Mouse (Mus musculus) CH12.LX (cell line): ENCODE data around the gene Olfr220. TPM values are rescaled to one million over a fixed set of nuclear protein-coding genes. Genes with fewer than 3 reads are reported as not detected.

Experiments
- DNase-seq: peaks from one replicate; pipeline ENCODE4 v3.0.0-alpha.2; 2013; ENCODE audit errors: extremely low read depth
- H3K27ac ChIP-seq: 2 replicates; pipeline ENCODE4 v1.5.1; 2012; ENCODE audit warnings: low read depth, mild to moderate bottlenecking, control low read depth, moderate library complexity; ENCODE audit not compliant: insufficient read depth
- H3K27me3 ChIP-seq: replicated peaks from 2 replicates; pipeline ENCODE3; 2012; ENCODE audit warnings: inconsistent platforms
- H3K36me3 ChIP-seq, 2 experiments: replicated peaks in 1 of 2; 2 replicates each; pipeline versions ENCODE3 to v1.6.1; 2012; ENCODE audit warnings: inconsistent platforms in 1 of 2, low read length in 1 of 2, mild to moderate bottlenecking in 1 of 2, mixed read lengths in 1 of 2, moderate library complexity in 1 of 2; ENCODE audit not compliant: control insufficient read depth in 1 of 2, insufficient read depth in 1 of 2
- H3K4me1 ChIP-seq, 2 experiments: 2 replicates each; pipeline ENCODE4 v1.6.1; 2012; ENCODE audit warnings: inconsistent platforms in 1 of 2, moderate library complexity in 1 of 2; ENCODE audit not compliant: insufficient read depth in 2 of 2, control insufficient read depth in 1 of 2
- H3K4me2 ChIP-seq: 2 replicates; pipeline ENCODE4 v1.6.1; 2012; ENCODE audit warnings: low read depth, mild to moderate bottlenecking, control low read depth; ENCODE audit not compliant: poor library complexity, insufficient read depth, severe bottlenecking
- H3K4me3 ChIP-seq, 3 experiments: fragments of 150-350 bp in 1 of 3; sonication (generic) in 1 of 3; replicated peaks in 1 of 3; 2 replicates each; pipeline versions ENCODE3 to v1.5.1; 2011 to 2012; ENCODE audit warnings: low read depth in 2 of 3, low read length in 2 of 3, mild to moderate bottlenecking in 2 of 3, moderate library complexity in 2 of 3, control low read depth in 1 of 3, improper control_type of control experiment in 1 of 3, inconsistent platforms in 1 of 3, mixed read lengths in 1 of 3; ENCODE audit not compliant: poor library complexity in 1 of 3
- H3K79me2 ChIP-seq: replicated peaks from 2 replicates; pipeline ENCODE4 v1.6.1; 2012; ENCODE audit warnings: mild to moderate bottlenecking, moderate library complexity; ENCODE audit not compliant: control insufficient read depth, poor library complexity, insufficient read depth, severe bottlenecking; ENCODE audit errors: extremely low read depth
- H3K9ac ChIP-seq: 2 replicates; pipeline ENCODE4 v1.6.1; 2012; ENCODE audit warnings: low read depth, mild to moderate bottlenecking, control low read depth, moderate library complexity; ENCODE audit not compliant: insufficient read depth
- H3K9me3 ChIP-seq: replicated peaks from 2 replicates; pipeline ENCODE3; 2012; ENCODE audit warnings: low read length, inconsistent platforms, mixed read lengths
- BHLHE40 ChIP-seq: IDR thresholded peaks from 2 replicates; pipeline ENCODE4 v1.6.1; 2011; ENCODE audit warnings: mild to moderate bottlenecking, low read depth, low read length, improper control_type of control experiment
- CHD2 ChIP-seq: IDR thresholded peaks from 2 replicates; pipeline ENCODE4 v1.6.1; 2011; ENCODE audit warnings: low read length, improper control_type of control experiment
- CTCF ChIP-seq, 2 experiments: IDR thresholded peaks in 1 of 2; conservative IDR thresholded peaks in 1 of 2; 2 replicates each; pipeline ENCODE4 v1.5.1; 2011 to 2012; ENCODE audit warnings: low read depth in 2 of 2, low read length in 2 of 2, improper control_type of control experiment in 1 of 2, inconsistent platforms in 1 of 2, mild to moderate bottlenecking in 1 of 2, moderate library complexity in 1 of 2
- ELF1 ChIP-seq: IDR thresholded peaks from 2 replicates; pipeline ENCODE4 v1.6.1; 2014; ENCODE audit warnings: low read depth, mild to moderate bottlenecking, inconsistent platforms, low read length, improper control_type of control experiment
- EP300 ChIP-seq: IDR thresholded peaks from 2 replicates; pipeline ENCODE4 v1.6.1; 2011; ENCODE audit warnings: low read length, improper control_type of control experiment
- HCFC1 ChIP-seq: IDR thresholded peaks from 2 replicates; pipeline ENCODE4 v1.6.1; 2012; ENCODE audit warnings: low read depth, mild to moderate bottlenecking, inconsistent platforms, low read length, improper control_type of control experiment
- IRF4 ChIP-seq: IDR thresholded peaks from 2 replicates; pipeline ENCODE4 v1.6.1; 2014; ENCODE audit warnings: low read depth, mild to moderate bottlenecking, inconsistent platforms, low read length, improper control_type of control experiment
- JUN ChIP-seq: IDR thresholded peaks from 2 replicates; pipeline ENCODE4 v1.6.1; 2011; ENCODE audit warnings: low read depth, mild to moderate bottlenecking, low read length, improper control_type of control experiment, moderate library complexity; ENCODE audit not compliant: insufficient read depth
- JUND ChIP-seq: conservative IDR thresholded peaks from 2 replicates; pipeline ENCODE4 v1.6.1; 2011; ENCODE audit warnings: low read depth, low read length, improper control_type of control experiment
- MAZ ChIP-seq: IDR thresholded peaks from 2 replicates; pipeline ENCODE4 v1.6.1; 2012; ENCODE audit warnings: low read depth, mild to moderate bottlenecking, inconsistent platforms, low read length, improper control_type of control experiment, moderate library complexity
- MYC ChIP-seq: IDR thresholded peaks from 2 replicates; pipeline ENCODE4 v1.6.1; 2011; ENCODE audit warnings: low read depth, mild to moderate bottlenecking, improper control_type of control experiment, low read length
- NELFE ChIP-seq: IDR thresholded peaks from 2 replicates; pipeline ENCODE4 v1.6.1; 2011; ENCODE audit warnings: low read depth, low read length, improper control_type of control experiment
- POLR2A ChIP-seq: IDR thresholded peaks from 2 replicates; pipeline ENCODE4 v1.6.1; 2011; ENCODE audit warnings: low read depth, mild to moderate bottlenecking, improper control_type of control experiment, low read length
- POLR2AphosphoS2 ChIP-seq: IDR thresholded peaks from 2 replicates; pipeline ENCODE4 v1.6.1; 2011; ENCODE audit warnings: low read depth, low read length, improper control_type of control experiment
- RCOR1 ChIP-seq: conservative IDR thresholded peaks from 2 replicates; pipeline ENCODE4 v1.6.1; 2012; ENCODE audit warnings: low read depth, mild to moderate bottlenecking, inconsistent platforms, low read length, improper control_type of control experiment
- SMC3 ChIP-seq: IDR thresholded peaks from 2 replicates; pipeline ENCODE4 v1.6.1; 2011; ENCODE audit warnings: low read depth, low read length, improper control_type of control experiment
- TBP ChIP-seq: conservative IDR thresholded peaks from 2 replicates; pipeline ENCODE4 v1.6.1; 2011; ENCODE audit warnings: low read depth, low read length, improper control_type of control experiment
- TCF12 ChIP-seq: IDR thresholded peaks from 2 replicates; pipeline ENCODE4 v1.6.1; 2014; ENCODE audit warnings: low read depth, mild to moderate bottlenecking, inconsistent platforms, low read length, improper control_type of control experiment
- USF2 ChIP-seq: conservative IDR thresholded peaks from 2 replicates; pipeline ENCODE4 v1.6.1; 2011; ENCODE audit warnings: low read depth, low read length, improper control_type of control experiment
- ZNF384 ChIP-seq: IDR thresholded peaks from 2 replicates; pipeline ENCODE4 v1.6.1; 2012; ENCODE audit warnings: low read depth, low read length, improper control_type of control experiment, inconsistent platforms
- dilution Hi-C: fragments of 300-500 bp; cut with MboI; formaldehyde crosslinking; loops from 2 replicates; pipeline ENCODE4 v1.14.3; 2020; ENCODE audit warnings: low sequenced_read_pairs; ENCODE audit not compliant: extremely low pct_unique_long_range_greater_than_20kb, extremely low pct_ligation_motif_present
- in situ Hi-C: fragments of 300-500 bp; cut with MboI; formaldehyde crosslinking; loops from 3 replicates; pipeline ENCODE4 v1.14.3; 2019; ENCODE audit warnings: low sequenced_read_pairs, low pct_ligation_motif_present, low pct_unique_long_range_greater_than_20kb, mixed read lengths
- polyA plus RNA-seq: library from polyadenylated mRNA; unstranded; fragments of >175 nt; gene quantifications from 2 replicates; pipeline ENCODE4 v1.2.1, GENCODE M21; 2012; ENCODE audit warnings: low read depth; ENCODE audit not compliant: insufficient read length
- total RNA-seq, 2 experiments: library from RNA; depleted of rRNA; stranded (reverse); fragments of 300-350 nt in 1 of 2; fragments of >200 nt in 1 of 2; gene quantifications; 2 replicates each; pipeline ENCODE4 v1.2.3; 2012 to 2014

Gene Olfr220
- total and polyA plus RNA-seq, 3 experiments: not detected

GRCm38 (mm10) chr1:174428407-174428806, 13.5 kb upstream of the Olfr220 start:
- dilution Hi-C loops (no loop called here), in situ Hi-C loops (no loop called here)
- Histone ChIP-seq H3K36me3 (no peaks in the 10 kb centered on the region), H3K4me2 (no peak overlapping the region), H3K9me3 (no peaks in the 10 kb centered on the region), H3K27ac (no peak overlapping the region), H3K27me3 (no peaks in the 10 kb centered on the region), H3K4me1 (no peaks in the 10 kb centered on the region), H3K4me3 (no peak overlapping the region), H3K79me2 (no peaks in the 10 kb centered on the region), H3K9ac (no peak overlapping the region)
- no peak for DNase-seq
- TF ChIP-seq ZNF384 (no peak), JUND (no peak), IRF4 (no peak), EP300 (no peak), HCFC1 (no peak), JUN (no peak), NELFE (no peak)

DNA sequence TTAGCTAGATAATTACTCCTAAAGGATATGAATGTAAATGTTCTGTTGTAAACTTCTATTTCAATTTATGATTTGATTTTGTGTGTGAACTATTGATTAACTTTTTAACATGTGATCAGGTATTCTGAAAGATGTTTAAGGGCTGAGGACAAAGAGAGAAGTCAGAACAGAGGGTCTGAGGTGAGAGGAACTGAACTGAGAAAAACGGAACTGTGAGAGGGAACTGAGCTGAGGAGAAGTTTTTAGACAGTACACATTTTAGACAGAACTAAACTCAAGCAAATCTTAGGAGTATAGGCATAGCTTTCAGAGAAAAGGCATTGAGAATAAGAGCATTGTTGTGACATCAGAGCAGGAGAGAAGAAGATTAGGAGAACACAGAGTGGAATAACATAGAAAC, 7.8 kb upstream of the Olfr220 start:
- dilution Hi-C loops (no loop called here), in situ Hi-C loops (no loop called here)
- no peaks in the 10 kb centered on the region for H3K9me3 ChIP-seq
- no peak overlapping the region for H3K27ac ChIP-seq
- H3K36me3 ChIP-seq: no peaks in the 10 kb centered on the region
- no peak overlapping the region for H3K9ac ChIP-seq
- no peaks in the 10 kb centered on the region for H3K79me2 ChIP-seq
- peak; percentile 4 for DNase-seq
- no peaks in the 10 kb centered on the region for H3K27me3 ChIP-seq
- H3K4me1 ChIP-seq: no peaks in the 10 kb centered on the region
- no peak overlapping the region for H3K4me2 ChIP-seq
- TF ChIP-seq MAZ: no peak
- no peak for TF ChIP-seq IRF4
- TF ChIP-seq SMC3: no peak
- no peak for TF ChIP-seq USF2
- no peak for TF ChIP-seq MYC
- TF ChIP-seq POLR2AphosphoS2: no peak
- no peak for TF ChIP-seq POLR2A
- TF ChIP-seq CTCF (conservative IDR thresholded peaks at IDR 0.05 in 1 of 2, IDR thresholded peaks at IDR 0.05 in 1 of 2; ENCODE audit: low read depth in 2 of 2, low read length in 2 of 2): no peak
- TF ChIP-seq, all 38 proteins: peak for 0
- H3K4me3 ChIP-seq: no peak overlapping the region

GRCm38 (mm10) chr1:174455100-174455499, 13.2 kb downstream of the Olfr220 start:
- no peak for TF ChIP-seq NELFE
- TF ChIP-seq TCF12: no peak
- TF ChIP-seq JUN: no peak
- no peak for TF ChIP-seq ELF1
- no peak for TF ChIP-seq RCOR1
- no peak for TF ChIP-seq EP300
- no peak for TF ChIP-seq ZNF384
- TF ChIP-seq BHLHE40: no peak
- no peak for TF ChIP-seq MYC
- TF ChIP-seq POLR2AphosphoS2: no peak
- no peak for TF ChIP-seq CHD2
- no peak for TF ChIP-seq TBP
- no peaks in the 10 kb centered on the region for H3K9me3 ChIP-seq
- no peak overlapping the region for H3K9ac ChIP-seq
- H3K4me2 ChIP-seq: no peak overlapping the region
- H3K79me2 ChIP-seq: no peaks in the 10 kb centered on the region
- H3K36me3 ChIP-seq: no peaks in the 10 kb centered on the region
- no peak overlapping the region for H3K27ac ChIP-seq
- no peak for DNase-seq
- H3K4me3 ChIP-seq: no peak overlapping the region
- dilution Hi-C loops (no loop called here), in situ Hi-C loops (loop anchor here (25.0 kb wide), 2 partner anchors 107 to 268 kb away; no protein-coding TSS in a partner anchor)
- no peaks in the 10 kb centered on the region for H3K27me3 ChIP-seq
- no peaks in the 10 kb centered on the region for H3K4me1 ChIP-seq
